Mouse (Mus musculus) myocyte (in vitro differentiated cells): Measurements from ENCODE around the gene Rsph14. TPM values are rescaled to one million over a fixed set of nuclear protein-coding genes. Genes with fewer than 3 reads are reported as not detected.
A peak's percentile ranks its signal among the peaks of the same experiment; 100 is the strongest.

Experiments
- H3K27me3 ChIP-seq: one replicate; pipeline ENCODE4 v1.6.1; 2011; ENCODE audit not compliant: control insufficient read depth, insufficient read depth, insufficient read length
- H3K36me3 ChIP-seq: one replicate; pipeline ENCODE4 v1.6.1; 2011; ENCODE audit not compliant: control insufficient read depth, insufficient read depth
- H3K4me2 ChIP-seq: one replicate; pipeline ENCODE4 v1.6.1; 2011; ENCODE audit warnings: low read depth, control low read depth
- H3K4me3 ChIP-seq: one replicate; pipeline ENCODE4 v1.5.1; 2011; ENCODE audit warnings: mild to moderate bottlenecking, control low read depth, moderate library complexity
- H3K79me2 ChIP-seq: one replicate; pipeline ENCODE4 v1.6.1; 2011; ENCODE audit not compliant: control insufficient read depth, insufficient read depth
- H3ac ChIP-seq: one replicate; pipeline ENCODE4 v1.6.1; 2011; ENCODE audit not compliant: control insufficient read depth, insufficient read length
- CEBPB ChIP-seq: IDR thresholded peaks from 2 replicates; pipeline ENCODE4 v1.6.1; 2011; ENCODE audit warnings: mild to moderate bottlenecking, moderate library complexity; ENCODE audit not compliant: poor library complexity, insufficient read depth, severe bottlenecking
- E2F4 ChIP-seq: IDR thresholded peaks from one replicate; pipeline ENCODE4 v1.6.1; 2011; ENCODE audit warnings: mild to moderate bottlenecking, control low read depth, moderate library complexity; ENCODE audit not compliant: insufficient read depth
- MAX ChIP-seq: IDR thresholded peaks from one replicate; pipeline ENCODE4 v1.6.1; 2011; ENCODE audit warnings: low read depth, mild to moderate bottlenecking, control low read depth
- MYOD1 ChIP-seq, 3 experiments: IDR thresholded peaks; one replicate each; pipeline ENCODE4 v1.6.1; 2011; ENCODE audit warnings: control low read depth in 2 of 3, low read depth in 2 of 3, mild to moderate bottlenecking in 2 of 3, moderate library complexity in 1 of 3; ENCODE audit not compliant: insufficient read length in 2 of 3, control insufficient read depth in 1 of 3
- MYOG ChIP-seq, 3 experiments: IDR thresholded peaks; one replicate each; pipeline ENCODE4 v1.6.1; 2011; ENCODE audit warnings: control low read depth in 2 of 3, low read depth in 2 of 3, mild to moderate bottlenecking in 2 of 3; ENCODE audit not compliant: insufficient read length in 2 of 3, control insufficient read depth in 1 of 3, insufficient read depth in 1 of 3
- POLR2A ChIP-seq: IDR thresholded peaks from one replicate; pipeline ENCODE4 v1.6.1; 2011; ENCODE audit warnings: low read depth, mild to moderate bottlenecking, control low read depth, moderate library complexity; ENCODE audit not compliant: insufficient read length
- POLR2AphosphoS2 ChIP-seq: IDR thresholded peaks from one replicate; pipeline ENCODE4 v1.6.1; 2011; ENCODE audit warnings: low read depth, control low read depth; ENCODE audit not compliant: insufficient read length
- REST ChIP-seq: IDR thresholded peaks from one replicate; pipeline ENCODE4 v1.6.1; 2011; ENCODE audit warnings: mild to moderate bottlenecking, control low read depth, moderate library complexity; ENCODE audit not compliant: insufficient read depth, insufficient read length
- SRF ChIP-seq: IDR thresholded peaks from one replicate; pipeline ENCODE4 v1.6.1; 2011; ENCODE audit warnings: low read depth; ENCODE audit not compliant: control insufficient read depth, insufficient read length
- TCF12 ChIP-seq: IDR thresholded peaks from one replicate; pipeline ENCODE4 v1.6.1; 2011; ENCODE audit warnings: mild to moderate bottlenecking, control low read depth; ENCODE audit not compliant: poor library complexity, insufficient read depth, severe bottlenecking
- TCF3 ChIP-seq: IDR thresholded peaks from one replicate; pipeline ENCODE4 v1.6.1; 2011; ENCODE audit warnings: low read depth, control low read depth; ENCODE audit not compliant: insufficient read length
- USF1 ChIP-seq: IDR thresholded peaks from one replicate; pipeline ENCODE4 v1.6.1; 2011; ENCODE audit warnings: low read depth, mild to moderate bottlenecking, control low read depth, moderate library complexity
- polyA plus RNA-seq: library from polyadenylated mRNA; unstranded; fragments of >200 nt; fragmentation: generic; extraction: Trizol; gene quantifications from one replicate; pipeline ENCODE4 v1.2.1, GENCODE M21; 2012; ENCODE audit warnings: missing spikeins

Gene Rsph14
- polyA plus RNA-seq, 1 experiment: not detected

- Histone ChIP-seq H3K4me3 (no peak overlapping the region), H3ac (no peak overlapping the region), H3K4me2 (peak overlapping the region; percentile 25), H3K79me2 (peaks cover 69% of the 10 kb centered on the region), H3K27me3 (no peaks in the 10 kb centered on the region), H3K36me3 (no peaks in the 10 kb centered on the region)
- TF ChIP-seq MYOD1 (IDR thresholded peaks at IDR 0.05; ENCODE audit: control insufficient read depth in 1 of 3, insufficient read length in 2 of 3, low read depth in 2 of 3): peak in 1 of 3 experiments; percentile 28
- no peak for TF ChIP-seq CEBPB
- TF ChIP-seq TCF3: no peak
- TF ChIP-seq POLR2AphosphoS2: no peak
Observed at GRCm38 (mm10) chr10:75068624-75069328, 36.4 kb upstream of the Rsph14 start.

DNA sequence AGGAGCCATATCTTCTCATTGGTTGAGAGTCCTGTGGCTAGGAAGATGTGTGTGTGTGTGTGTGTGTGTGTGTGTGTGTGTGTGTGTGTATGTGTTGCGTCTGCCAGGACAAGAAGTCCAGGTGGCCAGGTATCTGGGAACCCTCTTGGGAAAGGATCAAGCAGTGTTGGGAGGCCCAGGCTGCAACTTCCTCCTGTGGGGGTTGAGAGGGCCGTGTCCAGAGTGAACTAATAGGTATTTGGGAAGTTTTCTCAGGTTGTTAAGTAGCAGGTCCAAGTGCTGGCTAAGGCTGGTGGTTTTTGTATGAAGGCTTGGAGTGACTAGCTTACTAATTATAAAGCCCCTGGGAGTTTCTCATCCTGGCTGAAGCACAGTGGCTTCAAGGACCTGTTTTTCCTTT is 35.7 kb upstream of the Rsph14 start:
- no peak for TF ChIP-seq USF1
- TF ChIP-seq TCF3: no peak
- no peak for TF ChIP-seq POLR2A
- TF ChIP-seq MYOG (IDR thresholded peaks at IDR 0.05; ENCODE audit: control insufficient read depth in 1 of 3, insufficient read depth in 1 of 3, insufficient read length in 2 of 3, low read depth in 2 of 3): no peak
- no peak for TF ChIP-seq SRF
- TF ChIP-seq TCF12: no peak
- no peak for TF ChIP-seq POLR2AphosphoS2
- no peak for TF ChIP-seq REST
- no peak for TF ChIP-seq E2F4
- TF ChIP-seq MYOD1 (IDR thresholded peaks at IDR 0.05; ENCODE audit: control insufficient read depth in 1 of 3, insufficient read length in 2 of 3, low read depth in 2 of 3): no peak
- TF ChIP-seq MAX: no peak
- TF ChIP-seq CEBPB: no peak
- peaks cover 70% of the 10 kb centered on the region for H3K79me2 ChIP-seq
- no peaks in the 10 kb centered on the region for H3K27me3 ChIP-seq
- no peaks in the 10 kb centered on the region for H3K36me3 ChIP-seq
- no peak overlapping the region for H3ac ChIP-seq
- H3K4me3 ChIP-seq: no peak overlapping the region
- H3K4me2 ChIP-seq: no peak overlapping the region

DNA sequence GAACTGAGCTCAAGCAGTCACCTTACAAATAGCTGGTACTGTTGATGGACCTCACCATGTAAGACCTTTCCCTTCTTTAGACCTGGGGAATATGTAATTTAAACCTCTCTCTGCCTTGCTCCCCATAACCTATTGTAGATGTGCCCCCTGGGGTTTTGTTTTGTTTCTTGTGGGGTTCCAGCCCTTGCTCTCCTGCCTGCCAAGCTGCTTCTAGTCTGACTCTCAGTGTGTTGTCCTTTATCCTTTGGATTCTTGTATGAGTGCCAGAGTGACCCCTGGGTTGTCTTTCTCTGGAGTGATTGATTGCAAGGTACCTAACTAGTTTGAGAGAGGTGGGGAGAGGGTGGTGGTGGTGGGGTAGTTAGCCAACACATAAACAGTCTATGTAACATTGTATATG is 35.1 kb upstream of the Rsph14 start:
- Histone ChIP-seq H3ac (no peak overlapping the region), H3K4me3 (no peak overlapping the region), H3K36me3 (no peaks in the 10 kb centered on the region), H3K27me3 (no peaks in the 10 kb centered on the region), H3K4me2 (no peak overlapping the region), H3K79me2 (peaks cover 69% of the 10 kb centered on the region)
- TF ChIP-seq E2F4: no peak
- TF ChIP-seq SRF: no peak
- no peak for TF ChIP-seq POLR2AphosphoS2
- no peak for TF ChIP-seq MYOD1 (IDR thresholded peaks at IDR 0.05; ENCODE audit: control insufficient read depth in 1 of 3, insufficient read length in 2 of 3, low read depth in 2 of 3)
- TF ChIP-seq REST: no peak
- no peak for TF ChIP-seq MAX
- no peak for TF ChIP-seq MYOG (IDR thresholded peaks at IDR 0.05; ENCODE audit: control insufficient read depth in 1 of 3, insufficient read depth in 1 of 3, insufficient read length in 2 of 3, low read depth in 2 of 3)
- no peak for TF ChIP-seq CEBPB
- no peak for TF ChIP-seq POLR2A
- no peak for TF ChIP-seq TCF3
- no peak for TF ChIP-seq TCF12
- TF ChIP-seq USF1: no peak

DNA sequence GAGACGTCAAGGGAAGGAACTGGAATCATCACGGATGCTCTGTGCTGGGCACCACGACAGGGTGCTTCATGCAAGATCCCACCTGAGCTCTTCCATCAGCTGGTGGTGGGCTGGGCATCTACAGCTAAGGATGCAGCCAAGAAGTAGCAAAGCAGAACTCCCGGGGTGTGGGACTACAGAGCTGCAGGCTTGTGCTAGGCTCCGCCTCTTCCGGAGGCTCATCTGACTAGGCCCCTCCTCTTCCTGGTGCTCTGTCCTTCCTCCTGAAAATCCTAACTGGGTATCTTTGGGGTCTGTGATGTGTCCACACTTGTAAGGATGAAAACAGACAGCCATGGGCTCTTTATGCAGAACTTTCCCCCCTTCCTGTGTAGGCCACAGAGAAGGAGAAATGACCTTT is 33.3 kb upstream of the Rsph14 start:
- Histone ChIP-seq H3K4me2 (no peak overlapping the region), H3K79me2 (peaks cover 63% of the 10 kb centered on the region), H3K4me3 (no peak overlapping the region), H3K36me3 (no peaks in the 10 kb centered on the region), H3ac (no peak overlapping the region), H3K27me3 (no peaks in the 10 kb centered on the region)
- TF ChIP-seq POLR2A: no peak
- TF ChIP-seq SRF: no peak
- TF ChIP-seq CEBPB: no peak
- TF ChIP-seq MAX: no peak
- no peak for TF ChIP-seq MYOG (IDR thresholded peaks at IDR 0.05; ENCODE audit: control insufficient read depth in 1 of 3, insufficient read depth in 1 of 3, insufficient read length in 2 of 3, low read depth in 2 of 3)
- no peak for TF ChIP-seq REST
- TF ChIP-seq MYOD1 (IDR thresholded peaks at IDR 0.05; ENCODE audit: control insufficient read depth in 1 of 3, insufficient read length in 2 of 3, low read depth in 2 of 3): no peak
- TF ChIP-seq POLR2AphosphoS2: no peak
- no peak for TF ChIP-seq USF1

DNA sequence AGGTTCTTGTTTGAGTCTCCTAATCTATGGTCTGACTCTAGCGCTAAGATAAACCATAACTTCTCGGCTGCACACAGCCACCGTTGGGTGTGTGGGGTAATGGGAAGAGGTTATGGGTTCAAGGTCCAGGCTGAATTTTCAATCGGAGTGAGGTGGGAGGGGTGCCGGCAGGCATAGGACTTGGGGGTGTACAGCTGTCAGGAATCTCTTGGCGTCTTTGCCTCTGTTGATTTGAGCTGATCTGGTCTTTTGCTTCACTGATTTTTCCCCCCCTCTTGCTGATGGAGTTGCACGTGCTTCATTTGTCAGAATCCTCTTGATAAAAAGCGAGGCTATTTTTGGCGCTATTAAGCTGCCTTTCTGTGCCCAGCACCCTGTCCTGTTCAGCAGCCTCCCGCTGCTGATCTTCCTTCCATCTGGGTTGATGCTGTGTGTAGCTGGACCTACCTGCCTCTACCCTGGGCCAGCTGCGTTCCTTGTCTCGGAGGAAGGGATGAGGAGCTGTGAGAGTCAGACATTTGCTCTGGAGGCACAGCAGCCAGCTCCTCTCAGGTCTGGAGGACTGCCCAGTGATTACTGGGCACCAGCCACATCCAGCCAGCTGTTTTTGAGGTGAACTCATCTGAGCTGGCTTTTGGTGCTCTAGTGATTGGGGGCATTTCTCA is 31.0 kb upstream of the Rsph14 start:
- H3K27me3 ChIP-seq: no peaks in the 10 kb centered on the region
- H3K79me2 ChIP-seq: peaks cover 54% of the 10 kb centered on the region
- H3K36me3 ChIP-seq: no peaks in the 10 kb centered on the region
- TF ChIP-seq MAX (no peak), MYOG (IDR thresholded peaks at IDR 0.05; ENCODE audit: control insufficient read depth in 1 of 3, insufficient read depth in 1 of 3, insufficient read length in 2 of 3, low read depth in 2 of 3) (no peak), USF1 (no peak), POLR2A (no peak), TCF3 (no peak), E2F4 (no peak), MYOD1 (IDR thresholded peaks at IDR 0.05; ENCODE audit: control insufficient read depth in 1 of 3, insufficient read length in 2 of 3, low read depth in 2 of 3) (no peak), POLR2AphosphoS2 (no peak), TCF12 (no peak), SRF (no peak), REST (no peak), CEBPB (no peak)
- H3K4me2 ChIP-seq: peak overlapping the region; percentile 64
- peak overlapping the region; percentile 26 for H3K4me3 ChIP-seq
- no peak overlapping the region for H3ac ChIP-seq
